Mouse (Mus musculus) heart, adult 2 months (tissue): Measurements from ENCODE around the gene Dlx3.

Experiments
- CTCF ChIP-seq: fragments of 200-600 bp; IDR thresholded peaks from 2 replicates; pipeline ENCODE4 v1.8.1; 2022; ENCODE audit warnings: antibody characterized with exemption, mild to moderate bottlenecking, moderate library complexity
- EP300 ChIP-seq: fragments of 200-500 bp; IDR thresholded peaks from 2 replicates; pipeline ENCODE4 v1.6.1; 2011; ENCODE audit warnings: low read depth, low read length, control low read depth; ENCODE audit not compliant: insufficient read depth
- POLR2A ChIP-seq: fragments of 200-500 bp; IDR thresholded peaks from 2 replicates; pipeline ENCODE4 v1.6.1; 2011; ENCODE audit warnings: mild to moderate bottlenecking, low read depth, low read length, control low read depth; ENCODE audit not compliant: insufficient read depth

DNA sequence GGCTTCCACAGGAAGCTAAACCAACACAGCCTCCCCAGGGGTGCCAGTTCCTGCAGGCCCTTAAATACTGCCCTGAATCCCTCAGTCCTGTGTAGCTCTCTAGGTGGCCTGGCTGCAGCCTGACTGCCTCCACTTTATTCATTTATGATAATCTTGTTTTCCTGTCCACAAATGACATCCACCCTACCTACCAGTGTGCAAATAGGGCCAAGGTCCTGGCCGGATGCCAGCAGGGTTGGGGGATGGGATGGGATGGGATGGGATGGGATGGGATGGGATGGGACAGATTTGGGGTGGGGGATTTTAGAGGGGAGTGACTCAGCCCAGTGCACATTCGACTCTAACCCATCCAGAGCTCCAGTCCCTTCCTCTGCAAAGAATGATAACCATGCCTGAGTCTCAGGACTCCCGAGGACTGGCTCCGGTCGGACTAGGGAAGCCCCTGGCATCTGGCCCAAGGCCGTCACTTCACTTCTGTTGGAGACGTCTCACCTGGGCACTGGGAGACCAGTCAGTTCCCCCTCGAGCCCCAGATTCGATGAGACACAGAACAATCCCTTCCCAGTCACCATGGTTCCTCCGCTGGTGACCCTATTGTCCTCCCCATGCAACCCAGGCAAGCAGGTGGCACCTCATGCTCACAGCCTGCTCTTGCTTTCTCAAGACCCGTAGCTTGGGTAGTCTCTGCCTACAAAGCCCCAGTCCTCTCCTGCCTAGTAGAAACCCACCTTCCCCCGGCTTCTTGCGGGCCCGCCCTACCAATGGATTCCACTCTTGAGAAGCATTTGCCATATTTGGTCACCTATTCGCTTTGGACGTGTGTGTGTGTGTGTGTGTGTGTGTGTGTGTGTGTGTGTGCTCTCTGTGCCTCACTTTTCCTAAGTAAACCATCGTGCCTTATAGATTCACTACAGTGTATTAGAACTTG lies 32.4 kb upstream of the Dlx3 start:
- no peak for TF ChIP-seq CTCF
- TF ChIP-seq POLR2A, result no peak
- TF ChIP-seq EP300, result no peak
